Mouse (Mus musculus): Measurements from ENCODE around the gene Elavl2. TPM values are rescaled to one million over a fixed set of nuclear protein-coding genes. Genes with fewer than 3 reads are reported as not detected.

Gene Elavl2
- polyA plus RNA-seq, 1 experiment, result 104 TPM

DNA sequence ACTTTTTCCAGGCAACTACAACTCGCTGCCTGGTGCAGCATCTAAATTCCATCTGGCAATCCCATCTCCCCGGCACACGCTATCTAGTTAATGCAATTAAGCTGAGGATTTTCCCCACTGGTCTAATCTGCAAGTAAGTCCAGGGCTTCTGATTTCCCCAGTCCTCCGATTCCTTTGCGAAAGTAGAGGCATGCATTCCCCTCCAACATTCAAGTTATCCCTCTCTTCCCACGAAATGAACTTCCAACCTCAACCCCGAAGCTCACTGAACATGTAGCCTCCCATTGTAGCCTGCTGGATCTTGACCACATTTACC lies 25.3 kb downstream of the Elavl2 start:
- TF ChIP-seq POLR2A (IDR thresholded peaks at IDR 0.05; ENCODE audit: borderline replicate concordance, extremely low read depth, insufficient read depth, insufficient read length, poor library complexity, severe bottlenecking), result no peak
- TF ChIP-seq CTCF (IDR thresholded peaks at IDR 0.05; ENCODE audit: borderline replicate concordance, extremely low read depth, insufficient read depth, insufficient read length), result no peak
- peak; percentile 81 for DNase-seq (ENCODE audit: low read depth)

DNA sequence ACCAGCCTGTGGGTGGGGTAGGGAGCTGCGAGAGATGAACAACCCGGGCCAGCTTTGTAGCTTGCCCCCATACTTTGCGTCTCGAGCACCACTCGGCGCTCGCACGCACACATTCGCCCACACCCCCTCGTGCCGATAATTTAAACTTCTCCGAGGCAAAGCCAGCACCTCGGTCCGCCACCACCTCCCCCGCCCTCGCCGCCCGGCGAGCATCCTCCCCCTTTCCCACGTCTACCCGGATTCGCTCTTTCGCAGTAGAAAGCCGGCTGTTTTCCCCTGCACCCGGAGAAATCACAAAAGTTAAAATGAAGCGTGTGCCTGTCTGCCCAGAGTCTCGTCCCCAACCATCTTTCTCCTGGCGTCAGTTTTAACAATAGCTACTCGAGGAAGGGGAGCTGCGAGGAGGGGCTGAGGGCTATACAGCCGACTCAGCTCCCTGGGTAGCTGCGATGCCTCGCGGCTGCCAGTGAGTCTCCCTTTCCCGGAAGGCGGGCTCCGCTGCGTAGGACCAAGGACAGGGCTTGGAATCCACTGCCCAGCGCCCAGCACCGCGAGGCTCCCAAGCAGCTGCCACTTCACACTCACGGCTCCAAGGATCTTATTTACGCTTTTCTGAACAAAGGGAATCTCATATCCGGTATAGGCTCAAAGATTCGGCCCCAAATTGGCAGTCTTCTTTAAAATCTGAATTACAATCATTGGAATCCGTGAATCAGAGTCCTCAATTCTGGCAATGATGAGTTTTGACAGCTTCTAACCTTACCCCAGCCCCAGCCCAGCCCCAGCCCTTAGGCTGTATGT lies 25.8 kb downstream of the Elavl2 start:
- DNase-seq (ENCODE audit: low read depth), result peak; percentile 81
- TF ChIP-seq CTCF (IDR thresholded peaks at IDR 0.05; ENCODE audit: borderline replicate concordance, extremely low read depth, insufficient read depth, insufficient read length) (no peak), POLR2A (IDR thresholded peaks at IDR 0.05; ENCODE audit: borderline replicate concordance, extremely low read depth, insufficient read depth, insufficient read length, poor library complexity, severe bottlenecking) (no peak; the same call in 1 of the 2 replicates)

DNA sequence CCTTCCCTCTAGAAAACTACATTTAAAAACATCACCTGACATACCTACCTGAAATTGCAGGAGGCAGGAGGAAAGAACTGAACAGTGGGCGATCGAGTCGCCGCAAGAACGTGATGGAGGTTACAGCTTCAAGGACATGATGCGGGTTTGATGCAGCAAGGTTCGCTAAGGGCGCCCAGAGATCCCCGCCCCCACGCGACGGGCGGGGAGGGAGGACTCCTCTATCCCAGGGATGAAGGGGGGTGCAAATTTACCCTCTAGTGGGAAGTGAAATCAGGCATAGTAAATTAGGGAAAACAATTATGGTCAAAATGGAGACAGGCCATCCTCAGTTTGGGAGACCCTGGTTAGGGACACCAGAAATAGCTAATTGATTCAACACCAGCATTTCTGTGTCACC lies 27.7 kb downstream of the Elavl2 start:
- TF ChIP-seq CTCF (IDR thresholded peaks at IDR 0.05; ENCODE audit: borderline replicate concordance, extremely low read depth, insufficient read depth, insufficient read length) (no peak), POLR2A (IDR thresholded peaks at IDR 0.05; ENCODE audit: borderline replicate concordance, extremely low read depth, insufficient read depth, insufficient read length, poor library complexity, severe bottlenecking) (no peak)
- peak; percentile 45 for DNase-seq (ENCODE audit: low read depth)

DNA sequence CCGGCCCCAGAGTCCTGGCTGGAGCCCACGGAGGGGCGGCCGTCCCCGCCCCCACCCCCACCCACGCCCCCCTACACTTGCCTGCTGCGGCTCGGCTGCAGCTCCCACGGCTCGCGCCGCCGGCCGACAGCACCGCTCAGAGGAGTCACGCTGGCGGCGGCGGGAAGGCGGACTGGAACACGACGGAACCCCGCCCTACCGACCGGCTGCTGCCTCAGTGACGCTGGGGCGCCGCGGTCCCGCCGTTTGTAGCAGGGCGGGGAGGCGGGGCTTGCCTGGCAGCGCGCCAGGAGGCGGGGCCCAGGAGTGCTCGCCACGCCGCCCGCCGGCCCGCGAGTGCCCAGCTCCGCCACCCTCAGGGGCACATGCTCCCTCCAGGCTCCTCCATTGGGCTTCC lies 28.8 kb downstream of the Elavl2 start:
- peak; percentile 95 for DNase-seq (ENCODE audit: low read depth)
- TF ChIP-seq CTCF (IDR thresholded peaks at IDR 0.05; ENCODE audit: borderline replicate concordance, extremely low read depth, insufficient read depth, insufficient read length) (no peak), POLR2A (IDR thresholded peaks at IDR 0.05; ENCODE audit: borderline replicate concordance, extremely low read depth, insufficient read depth, insufficient read length, poor library complexity, severe bottlenecking) (peak; percentile 50; the same call in 1 of the 2 replicates)

DNA sequence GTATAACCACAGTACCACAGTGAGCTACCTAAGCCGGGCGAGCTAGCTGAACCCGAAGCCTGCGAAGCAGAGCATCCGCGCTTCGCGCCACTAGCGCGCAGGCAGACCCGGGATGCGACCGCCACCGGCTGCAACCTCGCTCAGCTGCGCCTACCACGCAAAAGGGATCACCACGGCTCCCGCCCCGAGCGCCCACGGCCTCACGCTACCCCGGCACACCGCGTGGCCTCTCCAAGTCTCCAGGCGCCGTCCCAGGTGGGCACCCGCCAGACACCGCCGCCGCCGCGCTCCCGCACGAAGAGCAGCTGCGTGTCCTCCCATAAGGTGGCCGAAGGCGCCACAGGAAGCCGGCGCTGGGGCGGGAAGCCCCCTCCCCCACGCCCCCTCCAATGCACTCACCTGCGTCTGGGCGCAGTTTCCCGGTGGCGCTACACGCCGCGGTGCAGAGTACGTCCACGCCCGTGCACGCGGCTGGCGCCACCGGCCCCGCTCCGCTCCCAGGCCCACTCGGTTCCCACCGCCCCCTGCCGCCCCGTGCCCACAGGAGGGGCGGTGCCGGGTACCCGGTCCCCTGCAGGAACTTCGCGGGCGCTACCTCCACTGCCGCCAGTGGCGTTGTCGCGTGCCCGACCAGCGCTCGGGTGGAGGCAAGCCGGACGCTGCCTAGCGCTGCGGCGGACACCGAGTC lies 29.3 kb downstream of the Elavl2 start:
- DNase-seq (ENCODE audit: low read depth), result peak; percentile 67
- TF ChIP-seq CTCF (IDR thresholded peaks at IDR 0.05; ENCODE audit: borderline replicate concordance, extremely low read depth, insufficient read depth, insufficient read length) (no peak), POLR2A (IDR thresholded peaks at IDR 0.05; ENCODE audit: borderline replicate concordance, extremely low read depth, insufficient read depth, insufficient read length, poor library complexity, severe bottlenecking) (no peak)

DNA sequence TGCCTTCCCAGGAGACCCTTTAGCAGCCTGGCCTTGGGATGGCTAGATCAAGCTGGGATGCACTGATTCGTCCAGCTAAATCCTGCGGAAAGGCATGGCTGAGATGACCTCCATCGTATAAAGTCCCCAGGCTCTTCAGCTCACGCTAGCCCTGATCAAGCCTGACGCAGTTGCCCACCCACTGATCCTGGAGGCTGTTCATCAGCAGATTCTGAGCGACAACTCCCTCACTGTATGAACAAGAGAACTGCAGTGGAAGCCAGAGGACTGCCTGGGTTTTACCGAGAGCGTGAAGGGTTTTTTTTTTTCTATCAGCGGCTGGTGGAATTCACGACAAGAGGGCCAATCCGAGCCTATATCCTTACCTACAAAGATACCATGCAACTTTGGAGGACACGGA lies 35.3 kb downstream of the Elavl2 start:
- DNase-seq (ENCODE audit: low read depth), result no peak
- TF ChIP-seq POLR2A (IDR thresholded peaks at IDR 0.05; ENCODE audit: borderline replicate concordance, extremely low read depth, insufficient read depth, insufficient read length, poor library complexity, severe bottlenecking) (no peak), CTCF (IDR thresholded peaks at IDR 0.05; ENCODE audit: borderline replicate concordance, extremely low read depth, insufficient read depth, insufficient read length) (no peak)

DNA sequence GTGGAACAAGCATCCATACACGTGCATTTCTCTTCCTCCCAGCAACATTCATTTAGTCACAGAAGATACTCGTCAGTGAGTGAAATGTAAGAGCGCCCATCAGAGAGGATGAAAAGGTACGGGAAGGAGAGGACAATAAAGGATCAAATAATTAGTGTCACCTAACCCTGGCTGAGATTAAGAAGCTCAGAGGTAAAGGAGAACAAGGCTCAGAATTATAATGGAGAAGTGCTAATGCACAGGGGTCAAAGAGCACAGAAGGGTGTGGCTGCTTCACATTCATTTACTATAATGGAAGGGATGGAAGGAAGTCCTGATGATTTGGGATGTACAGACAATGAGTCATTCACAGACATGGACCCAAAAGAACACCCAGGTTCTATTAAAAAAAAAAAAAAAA lies 36.6 kb downstream of the Elavl2 start:
- no peak for TF ChIP-seq CTCF (IDR thresholded peaks at IDR 0.05; ENCODE audit: borderline replicate concordance, extremely low read depth, insufficient read depth, insufficient read length)
- TF ChIP-seq POLR2A (IDR thresholded peaks at IDR 0.05; ENCODE audit: borderline replicate concordance, extremely low read depth, insufficient read depth, insufficient read length, poor library complexity, severe bottlenecking), result no peak
- DNase-seq (ENCODE audit: low read depth), result no peak

DNA sequence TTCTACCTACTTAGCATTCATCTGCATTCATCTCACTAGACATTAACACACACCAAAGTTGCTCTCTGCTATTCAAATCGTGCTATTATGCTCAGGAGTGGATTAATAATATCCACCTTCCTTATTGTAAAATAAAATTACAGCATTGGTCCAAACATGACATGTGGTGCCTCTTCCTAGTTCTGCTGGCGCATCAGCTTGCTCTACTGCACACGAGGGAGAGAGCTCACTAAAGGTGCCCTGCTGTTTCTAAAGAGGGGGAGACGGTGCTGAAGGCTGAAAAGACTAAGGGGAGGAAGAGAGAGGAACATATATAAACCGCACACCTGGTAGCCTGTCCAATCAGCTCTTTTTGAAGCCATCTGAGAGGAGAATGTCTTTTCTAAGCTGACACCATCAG lies 38.1 kb downstream of the Elavl2 start:
- no peak for TF ChIP-seq CTCF (IDR thresholded peaks at IDR 0.05; ENCODE audit: borderline replicate concordance, extremely low read depth, insufficient read depth, insufficient read length)
- TF ChIP-seq POLR2A (IDR thresholded peaks at IDR 0.05; ENCODE audit: borderline replicate concordance, extremely low read depth, insufficient read depth, insufficient read length, poor library complexity, severe bottlenecking), result no peak
- DNase-seq (ENCODE audit: low read depth), result peak; percentile 50

DNA sequence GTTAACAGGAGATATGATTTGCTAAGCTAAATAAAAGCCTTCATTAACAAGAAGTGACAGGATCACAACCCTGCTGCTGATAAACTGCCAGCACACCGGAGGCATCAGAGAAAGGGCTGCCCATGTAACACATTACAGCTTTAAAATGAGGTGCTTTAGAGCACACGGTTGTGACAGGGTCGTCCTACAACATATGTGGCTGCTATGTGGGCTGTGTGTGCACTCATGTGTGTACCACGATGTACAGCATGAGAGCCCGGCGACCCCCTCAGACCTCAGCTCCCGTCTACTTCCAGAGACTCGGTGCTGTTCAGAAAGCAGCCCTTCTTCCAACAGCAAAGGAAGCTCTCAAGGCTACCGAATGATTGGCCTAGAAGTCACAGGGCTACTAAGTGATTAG lies 47.4 kb downstream of the Elavl2 start:
- no peak for TF ChIP-seq CTCF (IDR thresholded peaks at IDR 0.05; ENCODE audit: borderline replicate concordance, extremely low read depth, insufficient read depth, insufficient read length)
- no peak for TF ChIP-seq POLR2A (IDR thresholded peaks at IDR 0.05; ENCODE audit: borderline replicate concordance, extremely low read depth, insufficient read depth, insufficient read length, poor library complexity, severe bottlenecking)

DNA sequence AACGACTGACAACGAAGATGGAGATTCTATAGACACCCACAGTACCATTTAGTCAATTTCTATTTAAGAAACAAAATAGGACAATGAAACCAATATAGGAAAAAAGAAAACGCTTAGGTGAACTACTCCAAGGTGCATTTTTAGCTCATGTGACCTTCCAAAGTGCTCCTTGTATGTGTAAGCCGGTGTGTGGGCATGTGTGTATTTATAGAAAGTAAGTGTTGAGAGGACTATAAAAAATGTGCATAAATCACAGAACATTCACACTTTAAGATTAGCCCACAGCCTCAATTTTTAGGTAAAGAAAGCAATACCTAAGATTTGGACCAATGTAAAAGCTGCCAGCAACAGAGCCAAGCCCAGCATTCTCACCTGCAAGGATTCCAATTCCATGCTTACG lies 51.0 kb downstream of the Elavl2 start:
- TF ChIP-seq CTCF (IDR thresholded peaks at IDR 0.05; ENCODE audit: borderline replicate concordance, extremely low read depth, insufficient read depth, insufficient read length), result no peak
- TF ChIP-seq POLR2A (IDR thresholded peaks at IDR 0.05; ENCODE audit: borderline replicate concordance, extremely low read depth, insufficient read depth, insufficient read length, poor library complexity, severe bottlenecking), result no peak
- no peak for DNase-seq (ENCODE audit: low read depth)

More for the DNA sequence above, 47.4 kb downstream of the Elavl2 start:
- DNase-seq (ENCODE audit: low read depth), result peak; percentile 45

DNA sequence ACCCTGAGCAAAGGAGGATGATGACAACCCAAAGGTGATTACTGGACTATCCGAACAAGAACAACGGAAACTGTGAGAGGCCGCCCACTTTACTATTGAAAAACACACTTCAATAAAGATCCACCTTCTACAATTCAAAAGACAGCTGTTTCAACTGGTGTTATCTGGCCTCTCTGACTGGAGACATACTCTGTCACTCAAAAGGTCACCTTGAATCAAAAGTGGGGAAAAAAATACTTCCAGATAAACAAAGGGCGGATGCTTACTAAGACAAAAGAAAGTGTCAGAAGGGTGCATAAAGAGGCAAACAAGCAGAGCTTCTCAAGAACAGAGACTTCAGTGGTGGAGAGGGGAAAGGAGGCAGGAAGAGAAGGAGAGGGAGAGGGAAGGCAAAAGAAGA lies 66.4 kb downstream of the Elavl2 start:
- no peak for TF ChIP-seq CTCF (IDR thresholded peaks at IDR 0.05; ENCODE audit: borderline replicate concordance, extremely low read depth, insufficient read depth, insufficient read length)
- TF ChIP-seq POLR2A (IDR thresholded peaks at IDR 0.05; ENCODE audit: borderline replicate concordance, extremely low read depth, insufficient read depth, insufficient read length, poor library complexity, severe bottlenecking), result no peak

DNA sequence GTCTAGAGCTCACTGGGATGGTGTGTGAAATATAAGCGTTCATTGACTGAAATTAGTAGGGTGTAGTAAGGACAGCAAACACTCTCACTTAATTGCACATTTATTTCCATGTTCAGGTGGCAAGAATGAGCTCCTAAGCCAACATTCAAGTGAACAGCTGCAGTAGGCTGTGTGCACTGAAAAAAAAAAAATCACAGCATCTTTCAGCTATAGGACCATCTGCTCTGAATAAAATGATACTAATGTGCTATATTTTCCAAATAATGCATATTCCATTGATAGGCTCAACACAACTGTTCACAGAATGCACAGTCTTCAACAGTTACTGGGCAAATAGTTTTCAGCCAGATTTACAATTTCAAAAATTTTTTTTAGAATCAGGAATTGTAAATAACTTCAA lies 89.8 kb downstream of the Elavl2 start:
- TF ChIP-seq POLR2A (IDR thresholded peaks at IDR 0.05; ENCODE audit: borderline replicate concordance, extremely low read depth, insufficient read depth, insufficient read length, poor library complexity, severe bottlenecking), result no peak
- peak; percentile 68 for DNase-seq (ENCODE audit: low read depth)

More for the DNA sequence above, 66.4 kb downstream of the Elavl2 start:
- no peak for DNase-seq (ENCODE audit: low read depth)

Data from brain, embryonic 14.5 days (tissue).